Mouse (Mus musculus): ENCODE data around the gene Sf1. TPM values are rescaled to one million over a fixed set of nuclear protein-coding genes. Genes with fewer than 3 reads are reported as not detected.

The Sf1 gene
- polyA plus RNA-seq, 1 experiment from 2014 or later: 156 TPM

- H3K79me2 ChIP-seq (ENCODE audit: inconsistent target): no peaks in the 10 kb centered on the region
- WGBS (ENCODE audit: missing documents): 83% methylated on average over 9 of the region's 9 CpGs
- H3K4me3 ChIP-seq (ENCODE audit: inconsistent target): no peak overlapping the region
- no peaks in the 10 kb centered on the region for H3K36me3 ChIP-seq (ENCODE audit: inconsistent target)
- no peak overlapping the region for H3K27ac ChIP-seq
These were observed 57.7 kb downstream of the Sf1 start for GRCm38 (mm10) chr19:6421211-6421590.

GRCm38 (mm10) chr19:6422014-6422413 is 58.5 kb downstream of the Sf1 start:
- 83% methylated on average over 7 of the region's 7 CpGs for whole genome bisulfite sequencing (ENCODE audit: missing documents)
- H3K36me3 ChIP-seq (ENCODE audit: inconsistent target): no peaks in the 10 kb centered on the region
- H3K27ac ChIP-seq: no peak overlapping the region
- H3K4me3 ChIP-seq (ENCODE audit: inconsistent target): no peak overlapping the region
- H3K79me2 ChIP-seq (ENCODE audit: inconsistent target): no peaks in the 10 kb centered on the region

- H3K36me3 ChIP-seq (ENCODE audit: inconsistent target): no peaks in the 10 kb centered on the region
- no peak overlapping the region for H3K4me3 ChIP-seq (ENCODE audit: inconsistent target)
- H3K79me2 ChIP-seq (ENCODE audit: inconsistent target): no peaks in the 10 kb centered on the region
- H3K27ac ChIP-seq: no peak overlapping the region
- 83% methylated on average over 16 of the region's 16 CpGs for WGBS (ENCODE audit: missing documents)
These were observed 59.8 kb downstream of the Sf1 start for GRCm38 (mm10) chr19:6423241-6423640.

GRCm38 (mm10) chr19:6424137-6424881 is 60.8 kb downstream of the Sf1 start:
- H3K27ac ChIP-seq: no peak overlapping the region
- WGBS (ENCODE audit: missing documents): 54% methylated on average over 7 of the region's 8 CpGs
- H3K4me3 ChIP-seq (ENCODE audit: inconsistent target): no peak overlapping the region
- no peaks in the 10 kb centered on the region for H3K36me3 ChIP-seq (ENCODE audit: inconsistent target)
- no peaks in the 10 kb centered on the region for H3K79me2 ChIP-seq (ENCODE audit: inconsistent target)

GRCm38 (mm10) chr19:6425595-6425994 is 62.1 kb downstream of the Sf1 start:
- no peaks in the 10 kb centered on the region for H3K36me3 ChIP-seq (ENCODE audit: inconsistent target)
- no peak overlapping the region for H3K27ac ChIP-seq
- no peaks in the 10 kb centered on the region for H3K79me2 ChIP-seq (ENCODE audit: inconsistent target)
- WGBS (ENCODE audit: missing documents): 49% methylated on average over 5 of the region's 5 CpGs
- no peak overlapping the region for H3K4me3 ChIP-seq (ENCODE audit: inconsistent target)

- no peak overlapping the region for H3K27ac ChIP-seq
- WGBS (ENCODE audit: missing documents): 24% methylated on average over 13 of the region's 13 CpGs
- H3K36me3 ChIP-seq (ENCODE audit: inconsistent target): no peaks in the 10 kb centered on the region
- H3K79me2 ChIP-seq (ENCODE audit: inconsistent target): no peaks in the 10 kb centered on the region
- no peak overlapping the region for H3K4me3 ChIP-seq (ENCODE audit: inconsistent target)
These were observed 63.4 kb downstream of the Sf1 start for GRCm38 (mm10) chr19:6426703-6427500.

Other genes with a start within 250 kb of the Sf1 start
- 1.4 to 11.0 TPM (median 6.6 TPM) in 3 replicates for gene Sac3d1, start 245.0 kb upstream of the Sf1 start, polyA plus RNA-seq (2018)
- gene Snx15, start 235.4 kb upstream of the Sf1 start, polyA plus RNA-seq (2018): 28.8 to 41.8 TPM (median 33.8 TPM) in 3 replicates
- 5.7 to 15.6 TPM (median 5.9 TPM) in 3 replicates for gene Batf2, start 222.7 kb upstream of the Sf1 start, polyA plus RNA-seq (2018)
- 24.6 to 32.9 TPM (median 27.4 TPM) in 3 replicates for gene Arl2, start 222.1 kb upstream of the Sf1 start, polyA plus RNA-seq (2018)
- 0.11 TPM in 1 of 3 replicates, not detected in the others for gene Majin, start 179.3 kb upstream of the Sf1 start, polyA plus RNA-seq (2018)
- gene Gpha2, start 137.3 kb upstream of the Sf1 start, polyA plus RNA-seq (2018): not detected in 3 replicates
- gene Ppp2r5b, start 127.8 kb upstream of the Sf1 start, polyA plus RNA-seq (2018): 11.2 to 16.0 TPM (median 14.6 TPM) in 3 replicates
- gene Atg2a, start 122.0 kb upstream of the Sf1 start, polyA plus RNA-seq (2018): 8.9 to 17.0 TPM (median 9.9 TPM) in 3 replicates
- gene Ehd1, start 87.0 kb upstream of the Sf1 start, polyA plus RNA-seq (2018): 42.9 to 146 TPM (median 81.6 TPM) in 3 replicates
- 1.3 to 3.5 TPM (median 2.8 TPM) in 3 replicates for gene Cdc42bpg, start 57.2 kb upstream of the Sf1 start, polyA plus RNA-seq (2018)
- gene Men1, start 28.7 kb upstream of the Sf1 start, polyA plus RNA-seq (2018): 16.4 to 22.0 TPM (median 21.4 TPM) in 3 replicates
- 6.8 to 15.8 TPM (median 8.5 TPM) in 3 replicates for gene Map4k2, start 22.6 kb upstream of the Sf1 start, polyA plus RNA-seq (2018)
- 0.21 to 0.59 TPM (median 0.39 TPM) in 3 replicates for gene Pygm, start 20.7 kb downstream of the Sf1 start, polyA plus RNA-seq (2018)
- gene Rasgrp2, start 35.6 kb downstream of the Sf1 start, polyA plus RNA-seq (2018): 5.2 to 12.2 TPM (median 11.4 TPM) in 3 replicates
- gene Nrxn2, start 55.0 kb downstream of the Sf1 start, polyA plus RNA-seq (2018): not detected in 3 replicates
- gene Slc22a12, start 179.3 kb downstream of the Sf1 start, polyA plus RNA-seq (2018): not detected in 3 replicates